Mouse (Mus musculus): ENCODE results near the gene Hoxd1. TPM values are rescaled to one million over a fixed set of nuclear protein-coding genes. Genes with fewer than 3 reads are reported as not detected.

Hoxd1 gene
- total RNA-seq, 2 experiments from 2014 or later, result not detected

- DNase-seq, result no peak
- intact Hi-C loops (cut with DNase I), result no loop called here
Observed at GRCm38 (mm10) chr2:74732513-74733316, 30.1 kb upstream of the Hoxd1 start.

GRCm38 (mm10) chr2:74733317-74733661 lies 29.5 kb upstream of the Hoxd1 start:
- intact Hi-C loops (cut with DNase I), result no loop called here

DNA sequence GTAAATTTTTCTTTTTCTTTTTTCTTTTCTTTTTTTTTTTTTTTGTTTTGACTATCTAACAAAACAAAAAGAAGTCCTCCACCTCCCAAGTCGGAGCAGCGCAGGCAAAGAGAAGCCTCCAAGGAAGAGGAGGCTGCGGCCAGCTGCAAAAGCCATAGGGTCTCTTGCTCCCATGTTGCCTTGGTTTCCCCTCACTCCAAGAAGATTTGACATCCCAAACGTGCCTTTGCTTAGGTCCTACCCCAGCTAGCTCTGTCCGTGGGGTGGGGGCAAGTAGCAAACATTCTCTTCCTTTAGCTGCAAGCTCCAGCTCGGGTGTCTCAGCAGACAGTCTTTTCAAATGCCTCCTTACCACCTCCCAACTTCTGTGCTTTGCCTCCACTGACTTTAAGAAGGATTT lies 29.0 kb upstream of the Hoxd1 start:
- DNase-seq, result no peak
- intact Hi-C loops (cut with DNase I), result no loop called here

More at GRCm38 (mm10) chr2:74733317-74733661, 29.5 kb upstream of the Hoxd1 start:
- DNase-seq, result no peak

DNA sequence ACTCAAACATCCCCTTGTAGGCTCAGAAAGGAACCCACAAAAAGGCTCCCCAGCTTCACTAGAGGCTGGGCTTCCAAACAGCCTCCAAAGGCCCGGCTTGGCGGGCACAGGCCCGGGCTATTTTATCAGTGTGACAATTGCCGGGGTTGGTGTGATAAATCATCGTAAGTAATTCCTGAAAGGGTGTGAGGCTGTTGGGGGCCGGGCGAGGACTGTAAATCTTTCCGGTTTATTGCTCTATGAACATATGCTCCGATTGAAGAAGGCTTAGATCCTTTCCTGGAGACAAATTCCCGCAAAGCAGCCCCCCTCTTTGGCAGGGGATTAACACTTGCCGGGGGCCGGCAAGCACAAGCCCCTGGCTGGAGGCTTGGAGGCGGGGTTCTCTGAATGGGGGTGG lies 28.3 kb upstream of the Hoxd1 start:
- intact Hi-C loops (cut with DNase I), result no loop called here
- DNase-seq, result no peak

- DNase-seq, result no peak
- intact Hi-C loops (cut with DNase I), result no loop called here
Observed at GRCm38 (mm10) chr2:74734996-74735811, 27.6 kb upstream of the Hoxd1 start.

GRCm38 (mm10) chr2:74735851-74736687 lies 26.7 kb upstream of the Hoxd1 start:
- DNase-seq, result no peak
- intact Hi-C loops (cut with DNase I), result no loop called here

GRCm38 (mm10) chr2:74736688-74737577 lies 25.8 kb upstream of the Hoxd1 start:
- intact Hi-C loops (cut with DNase I), result no loop called here
- no peak for DNase-seq

DNA sequence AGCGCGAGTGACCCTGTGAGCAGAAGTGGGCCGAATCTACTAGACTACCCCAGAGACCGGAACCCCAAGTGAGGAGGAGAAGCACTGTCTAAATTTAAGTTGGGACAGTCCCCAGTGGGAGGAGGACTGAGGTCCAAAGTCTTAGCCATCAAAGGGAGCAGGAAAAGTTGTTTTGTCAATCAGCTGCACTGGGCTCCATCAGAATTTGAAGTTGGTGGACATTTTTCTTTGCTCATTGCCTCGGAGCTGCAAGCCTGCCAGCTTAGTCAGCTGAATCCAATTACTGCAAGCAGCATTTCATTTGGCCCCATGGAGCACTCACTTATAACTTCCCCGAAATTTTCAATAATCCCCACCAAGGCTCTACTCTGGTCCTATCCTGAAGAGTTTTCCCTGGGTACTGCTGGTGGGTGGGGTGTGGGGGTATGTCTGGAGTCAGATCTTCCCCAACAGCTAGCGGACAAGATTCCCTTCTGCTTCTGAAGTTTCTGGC lies 25.2 kb upstream of the Hoxd1 start:
- no peak for DNase-seq
- intact Hi-C loops (cut with DNase I), result no loop called here

GRCm38 (mm10) chr2:74738623-74739475 lies 23.9 kb upstream of the Hoxd1 start:
- intact Hi-C loops (cut with DNase I), result no loop called here
- DNase-seq, result no peak

GRCm38 (mm10) chr2:74739476-74739800 lies 23.3 kb upstream of the Hoxd1 start:
- intact Hi-C loops (cut with DNase I), result no loop called here
- no peak for DNase-seq

DNA sequence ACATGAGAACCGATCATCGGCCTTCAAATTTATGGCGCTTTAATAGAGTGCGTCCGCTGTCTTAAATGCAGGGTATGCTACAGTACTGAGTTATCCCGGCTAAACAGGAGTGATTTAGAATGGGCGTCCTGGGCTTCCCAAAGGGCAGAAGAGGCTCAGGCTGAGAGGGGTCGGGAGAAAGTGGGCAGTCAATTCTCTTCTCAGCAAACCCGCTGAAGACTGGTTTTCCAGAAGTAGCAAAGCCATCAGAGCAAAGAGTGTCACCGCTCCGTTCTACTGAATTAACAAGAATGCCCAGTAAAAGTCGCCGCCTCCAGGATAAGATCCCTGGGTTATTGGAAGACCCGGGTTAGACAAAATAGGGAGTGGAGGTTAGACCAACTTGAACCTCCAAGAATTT lies 22.9 kb upstream of the Hoxd1 start:
- intact Hi-C loops (cut with DNase I), result no loop called here

DNA sequence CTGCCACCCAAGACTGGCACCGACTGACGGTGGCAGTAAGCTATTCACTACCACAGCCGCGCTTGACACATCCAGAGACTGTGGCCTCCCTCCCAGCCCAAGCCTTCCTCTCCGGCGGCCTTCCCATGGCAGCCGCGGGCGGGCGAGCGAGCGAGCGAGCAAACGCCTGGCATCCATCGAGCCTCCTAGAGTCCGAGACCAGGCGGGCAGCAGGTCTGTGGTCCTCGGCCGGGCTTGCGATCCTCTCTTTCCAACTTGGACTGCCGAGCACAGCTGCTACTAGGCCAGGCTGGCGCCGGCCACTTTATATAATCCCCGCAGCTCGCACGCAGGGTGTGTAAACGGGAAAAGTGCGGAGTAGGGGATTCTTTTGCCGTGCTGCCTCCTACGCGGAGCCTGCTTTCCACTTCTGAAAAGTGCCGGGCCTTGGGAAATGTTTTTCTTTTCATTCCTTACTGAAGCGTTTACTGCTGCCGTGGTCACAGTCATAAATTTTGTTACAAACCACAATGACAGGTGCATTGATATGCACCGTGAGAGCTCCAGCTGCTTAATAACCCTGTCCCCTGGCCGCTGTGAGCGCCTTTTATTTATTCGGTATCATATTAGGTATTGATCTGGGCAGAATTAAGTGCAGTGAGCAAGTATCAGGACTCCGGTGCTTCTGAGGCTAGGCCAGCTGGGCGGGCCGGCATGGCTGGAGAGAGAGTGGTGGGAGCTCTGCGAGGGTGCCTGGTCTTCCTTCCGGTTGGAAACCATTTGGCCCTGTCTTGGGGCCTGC lies 22.3 kb upstream of the Hoxd1 start:
- DNase-seq, result no peak
- intact Hi-C loops (cut with DNase I), result no loop called here

More for the DNA sequence above, 22.9 kb upstream of the Hoxd1 start:
- DNase-seq, result no peak

DNA sequence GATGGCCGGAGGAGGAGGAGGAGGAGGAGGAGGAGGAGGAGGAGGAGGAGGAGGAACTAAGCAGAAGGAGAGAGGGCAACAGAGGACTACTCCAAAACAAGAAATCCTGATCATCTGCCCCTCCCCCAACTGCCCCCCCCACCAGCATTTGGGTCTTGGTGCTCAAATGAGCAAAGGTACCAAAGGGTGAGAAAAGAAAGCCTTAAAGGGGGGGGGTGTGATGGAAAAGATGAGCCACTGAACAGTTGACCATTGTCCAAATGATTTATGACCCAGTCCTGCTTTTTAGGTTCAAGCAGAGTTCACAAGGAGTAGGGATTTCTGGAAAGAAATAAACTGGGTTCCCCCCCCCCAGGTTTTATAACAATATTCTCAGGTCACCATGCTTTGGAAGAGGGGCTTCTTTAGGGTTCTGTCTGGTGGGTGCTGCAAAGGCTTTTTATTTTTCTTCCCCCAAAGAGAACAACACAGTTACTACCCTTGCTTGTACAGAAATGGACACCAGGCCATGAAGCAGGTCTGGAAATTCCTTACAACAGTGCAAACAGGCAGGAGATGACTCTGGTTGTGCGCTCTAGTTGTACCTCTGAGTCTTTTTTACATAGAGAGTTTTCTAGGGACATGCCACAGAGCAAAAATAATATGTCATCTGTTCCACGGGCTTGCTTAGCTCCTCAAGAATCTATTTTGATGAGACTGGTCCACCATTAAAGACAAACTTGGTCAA lies 21.4 kb upstream of the Hoxd1 start:
- intact Hi-C loops (cut with DNase I), result no loop called here
- DNase-seq, result no peak

DNA sequence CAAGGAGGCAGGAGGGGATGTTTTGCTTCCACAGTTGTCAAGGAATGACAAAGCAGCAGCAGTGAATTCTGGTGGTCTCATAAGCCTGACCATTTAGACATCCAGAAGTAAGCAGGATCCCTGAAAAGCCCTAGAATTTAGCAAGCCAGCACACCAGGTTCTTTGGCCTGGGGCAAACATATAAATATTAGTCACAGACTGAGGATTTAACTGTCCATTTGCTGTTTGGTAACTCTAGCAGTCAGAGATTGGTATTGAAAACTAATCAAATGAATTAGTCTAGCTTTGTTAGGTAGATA lies 20.9 kb upstream of the Hoxd1 start:
- no peak for DNase-seq
- intact Hi-C loops (cut with DNase I), result no loop called here

- intact Hi-C loops (cut with DNase I), result no loop called here
- DNase-seq, result no peak
Observed at GRCm38 (mm10) chr2:74745540-74746297, 17.1 kb upstream of the Hoxd1 start.

DNA sequence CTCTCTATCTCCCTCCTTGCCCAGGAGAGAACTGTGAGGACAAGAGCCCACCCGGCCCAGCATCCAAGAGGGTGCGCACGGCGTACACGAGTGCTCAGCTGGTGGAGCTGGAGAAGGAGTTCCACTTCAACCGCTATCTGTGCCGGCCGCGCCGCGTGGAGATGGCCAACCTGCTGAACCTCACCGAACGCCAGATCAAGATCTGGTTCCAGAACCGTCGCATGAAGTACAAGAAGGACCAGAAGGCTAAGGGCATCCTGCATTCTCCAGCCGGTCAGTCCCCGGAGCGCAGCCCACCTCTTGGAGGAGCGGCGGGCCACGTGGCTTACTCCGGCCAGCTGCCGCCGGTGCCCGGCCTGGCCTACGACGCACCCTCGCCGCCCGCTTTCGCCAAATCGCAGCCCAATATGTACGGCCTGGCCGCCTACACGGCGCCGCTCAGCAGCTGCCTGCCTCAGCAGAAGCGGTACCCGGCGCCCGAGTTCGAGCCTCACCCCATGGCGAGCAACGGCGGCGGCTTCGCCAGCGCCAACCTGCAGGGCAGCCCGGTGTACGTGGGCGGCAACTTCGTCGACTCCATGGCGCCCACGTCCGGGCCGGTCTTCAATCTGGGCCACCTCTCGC lies 16.4 kb upstream of the Hoxd1 start:
- intact Hi-C loops (cut with DNase I), result no loop called here
- no peak for DNase-seq

- intact Hi-C loops (cut with DNase I), result no loop called here
- no peak for DNase-seq
Observed at GRCm38 (mm10) chr2:74747006-74747405, 15.8 kb upstream of the Hoxd1 start.
